Mouse (Mus musculus) G1E (cell line): ENCODE results near the gene Zfp423.

Source experiments
- CTCF ChIP-seq: IDR thresholded peaks from 2 replicates; pipeline ENCODE4 v1.5.1; 2012; ENCODE audit warnings: low read depth, low read length, inconsistent platforms, mixed read lengths
- GATA1 ChIP-seq: IDR thresholded peaks from 2 replicates; pipeline ENCODE4 v1.6.1; 2012; ENCODE audit warnings: borderline replicate concordance, low read length, inconsistent platforms, mixed read lengths
- GATA2 ChIP-seq: IDR thresholded peaks from 2 replicates; pipeline ENCODE4 v1.6.1; 2012; ENCODE audit warnings: low read depth, low read length, inconsistent platforms, borderline replicate concordance
- POLR2AphosphoS5 ChIP-seq: IDR thresholded peaks from 2 replicates; pipeline ENCODE4 v1.6.1; 2012; ENCODE audit warnings: low read depth, low read length, inconsistent platforms; ENCODE audit not compliant: insufficient replicate concordance
- TAL1 ChIP-seq: conservative IDR thresholded peaks from 2 replicates; pipeline ENCODE4 v1.6.1; 2012; ENCODE audit warnings: low read depth, low read length, inconsistent platforms, mixed read lengths

DNA sequence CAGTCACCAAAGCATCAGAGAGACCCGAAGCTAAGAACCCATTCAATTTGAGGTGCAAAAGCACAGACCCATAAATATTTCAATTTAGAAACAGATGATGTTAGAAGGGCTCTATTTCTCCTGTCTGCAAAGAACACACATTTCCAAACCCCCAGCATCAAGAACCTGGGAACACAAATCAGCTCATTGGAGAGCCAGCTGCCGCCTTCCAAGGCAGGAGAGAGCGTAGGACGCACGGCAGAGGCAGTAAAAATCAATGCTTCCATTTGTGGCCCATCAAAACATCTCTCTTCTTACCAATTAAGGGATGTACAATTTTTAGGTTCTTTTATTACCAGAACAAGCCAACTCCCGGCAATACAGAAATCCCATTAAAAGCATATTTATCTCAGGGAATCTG is 98.5 kb downstream of the Zfp423 start:
- TF ChIP-seq GATA1 (no peak), CTCF (no peak), POLR2AphosphoS5 (no peak), TAL1 (no peak), GATA2 (no peak)
